Mouse (Mus musculus) hindbrain, embryonic 15.5 days (tissue): ENCODE results near the gene Pdhb. TPM values are rescaled to one million over a fixed set of nuclear protein-coding genes. Genes with fewer than 3 reads are reported as not detected.
"Not testable (repeated sequence)": the region's sequence is repeated elsewhere in the genome, so short reads cannot be mapped to it uniquely, and the experiment has no call there.

ENCODE experiments used
- ATAC-seq: fragments of 200-750 bp; cut with Nextera tagmentation; 2 replicates; pipeline ENCODE4 v1.8.0; 2017; ENCODE audit warnings: low read depth, moderate number of reproducible peaks, moderate TSS enrichment; ENCODE audit not compliant: low FRiP score
- H3K27ac ChIP-seq: fragments of 300-500 bp; sonication (generic); replicated peaks from 2 replicates; pipeline ENCODE4 v1.5.1; 2015; ENCODE audit warnings: mild to moderate bottlenecking, inconsistent platforms
- H3K27me3 ChIP-seq: fragments of 300-500 bp; sonication (generic); 2 replicates; pipeline ENCODE4 v1.6.1; 2015; ENCODE audit warnings: control low read depth, inconsistent platforms
- H3K36me3 ChIP-seq: fragments of 300-500 bp; sonication (generic); 2 replicates; pipeline ENCODE4 v1.6.1; 2015; ENCODE audit warnings: control low read depth, inconsistent platforms
- H3K4me1 ChIP-seq: fragments of 300-500 bp; sonication (generic); replicated peaks from 2 replicates; pipeline ENCODE4 v1.6.1; 2015; ENCODE audit warnings: control low read depth, inconsistent platforms
- H3K4me2 ChIP-seq: fragments of 300-500 bp; sonication (generic); 2 replicates; pipeline ENCODE4 v1.6.1; 2015; ENCODE audit warnings: moderate library complexity, mild to moderate bottlenecking, inconsistent platforms
- H3K4me3 ChIP-seq: fragments of 300-500 bp; sonication (generic); 2 replicates; pipeline ENCODE4 v1.5.1; 2015; ENCODE audit warnings: mild to moderate bottlenecking, inconsistent platforms
- H3K9ac ChIP-seq: fragments of 300-500 bp; sonication (generic); 2 replicates; pipeline ENCODE4 v1.6.1; 2015; ENCODE audit warnings: inconsistent platforms
- H3K9me3 ChIP-seq: fragments of 300-500 bp; sonication (generic); 2 replicates; pipeline ENCODE4 v1.6.1; 2016; ENCODE audit warnings: control low read depth, inconsistent platforms
- WGBS: fragments of 180-500 bp; shearing (Covaris S2); methylation state at CpG from one replicate; pipeline ENCODE4 v1.1.7; 2015; 5-methylcytosine and 5-hydroxymethylcytosine counted together
- polyA plus RNA-seq: library from polyadenylated mRNA; unstranded; fragments of >200 nt; fragmentation: Nextera tagmentation; extraction: Ambion mirVana; gene quantifications from 2 replicates; pipeline ENCODE4 v1.2.1, GENCODE M21; 2015

Pdhb gene
- polyA plus RNA-seq, 1 experiment from 2014 or later = 248 TPM

GRCm38 (mm10) chr14:8183330-8183729 is 10.5 kb upstream of the Pdhb start:
- ATAC-seq = no peak
- no peak overlapping the region for H3K4me3 ChIP-seq
- no peaks in the 10 kb centered on the region for H3K27me3 ChIP-seq
- WGBS = 60% methylated on average over 3 of the region's 3 CpGs
- no peaks in the 10 kb centered on the region for H3K9me3 ChIP-seq
- H3K9ac ChIP-seq = no peak overlapping the region
- H3K27ac ChIP-seq = no peak overlapping the region
- no peak overlapping the region for H3K4me2 ChIP-seq
- no peaks in the 10 kb centered on the region for H3K36me3 ChIP-seq
- no peaks in the 10 kb centered on the region for H3K4me1 ChIP-seq

GRCm38 (mm10) chr14:8180371-8181035 is 7.7 kb upstream of the Pdhb start:
- Histone ChIP-seq H3K27ac (no peak overlapping the region), H3K4me2 (no peak overlapping the region), H3K27me3 (no peaks in the 10 kb centered on the region), H3K4me3 (no peak overlapping the region), H3K4me1 (no peaks in the 10 kb centered on the region), H3K9ac (no peak overlapping the region), H3K9me3 (no peaks in the 10 kb centered on the region), H3K36me3 (no peaks in the 10 kb centered on the region)
- ATAC-seq = no peak
- WGBS = 88% methylated on average over 4 of the region's 4 CpGs

GRCm38 (mm10) chr14:8176251-8176650 is 3.4 kb upstream of the Pdhb start:
- 56% methylated on average over 5 of the region's 5 CpGs for WGBS
- Histone ChIP-seq H3K4me1 (peaks cover 9% of the 10 kb centered on the region), H3K9me3 (no peaks in the 10 kb centered on the region), H3K9ac (no peak overlapping the region), H3K27me3 (no peaks in the 10 kb centered on the region), H3K36me3 (no peaks in the 10 kb centered on the region), H3K4me3 (no peak overlapping the region), H3K27ac (no peak overlapping the region), H3K4me2 (no peak overlapping the region)
- no peak for ATAC-seq

GRCm38 (mm10) chr14:8174634-8175033 is 1.8 kb upstream of the Pdhb start:
- Histone ChIP-seq H3K4me2 (no peak overlapping the region), H3K27me3 (no peaks in the 10 kb centered on the region), H3K4me3 (no peak overlapping the region), H3K9ac (no peak overlapping the region), H3K27ac (no peak overlapping the region), H3K9me3 (no peaks in the 10 kb centered on the region), H3K4me1 (peaks cover 9% of the 10 kb centered on the region), H3K36me3 (peaks cover 6% of the 10 kb centered on the region)
- 83% methylated on average over 5 of the region's 5 CpGs for WGBS
- no peak for ATAC-seq

GRCm38 (mm10) chr14:8173542-8174250 is 871 bp upstream of the Pdhb start:
- peak overlapping the region; percentile 87 for H3K27ac ChIP-seq
- not testable (repeated sequence) for H3K27me3 ChIP-seq, H3K9me3 ChIP-seq, ATAC-seq, H3K4me1 ChIP-seq
- H3K36me3 ChIP-seq = peaks cover 15% of the 10 kb centered on the region
- H3K4me2 ChIP-seq = peak overlapping the region; percentile 63
- H3K9ac ChIP-seq = peak overlapping the region; percentile 51
- H3K4me3 ChIP-seq = peak overlapping the region; percentile 98
- 36% methylated on average over 7 of the region's 7 CpGs for WGBS

GRCm38 (mm10) chr14:8164463-8164862 is 8.4 kb downstream of the Pdhb start:
- Histone ChIP-seq H3K36me3 (peaks cover 77% of the 10 kb centered on the region), H3K4me1 (no peaks in the 10 kb centered on the region), H3K4me3 (no peak overlapping the region), H3K9ac (no peak overlapping the region), H3K9me3 (no peaks in the 10 kb centered on the region), H3K4me2 (no peak overlapping the region), H3K27ac (no peak overlapping the region), H3K27me3 (no peaks in the 10 kb centered on the region)
- no peak for ATAC-seq
- WGBS = 87% methylated on average over 7 of the region's 7 CpGs

GRCm38 (mm10) chr14:8161777-8162176 is 11.0 kb downstream of the Pdhb start:
- Histone ChIP-seq H3K4me3 (no peak overlapping the region), H3K9me3 (no peaks in the 10 kb centered on the region), H3K27ac (no peak overlapping the region), H3K4me1 (no peaks in the 10 kb centered on the region), H3K9ac (no peak overlapping the region), H3K27me3 (no peaks in the 10 kb centered on the region), H3K36me3 (peaks cover 60% of the 10 kb centered on the region), H3K4me2 (no peak overlapping the region)
- ATAC-seq = no peak
- WGBS = 86% methylated on average over 2 of the region's 2 CpGs

- WGBS = 88% methylated on average over 3 of the region's 3 CpGs
- Histone ChIP-seq H3K4me3 (no peak overlapping the region), H3K36me3 (peaks cover 51% of the 10 kb centered on the region), H3K9me3 (no peaks in the 10 kb centered on the region), H3K4me1 (no peaks in the 10 kb centered on the region), H3K27ac (no peak overlapping the region), H3K9ac (no peak overlapping the region), H3K27me3 (no peaks in the 10 kb centered on the region), H3K4me2 (no peak overlapping the region)
- no peak for ATAC-seq
Measured at GRCm38 (mm10) chr14:8159141-8159540, 13.7 kb downstream of the Pdhb start.

GRCm38 (mm10) chr14:8158721-8159120 is 14.1 kb downstream of the Pdhb start:
- Histone ChIP-seq H3K4me3 (no peak overlapping the region), H3K4me1 (no peaks in the 10 kb centered on the region), H3K36me3 (peaks cover 47% of the 10 kb centered on the region), H3K4me2 (no peak overlapping the region), H3K9me3 (no peaks in the 10 kb centered on the region), H3K27me3 (no peaks in the 10 kb centered on the region), H3K9ac (no peak overlapping the region), H3K27ac (no peak overlapping the region)
- ATAC-seq = no peak
- 93% methylated on average over 3 of the region's 3 CpGs for WGBS

GRCm38 (mm10) chr14:8156947-8157346 is 15.9 kb downstream of the Pdhb start:
- H3K27ac ChIP-seq = no peak overlapping the region
- H3K9me3 ChIP-seq = no peaks in the 10 kb centered on the region
- no peaks in the 10 kb centered on the region for H3K27me3 ChIP-seq
- H3K36me3 ChIP-seq = peaks cover 43% of the 10 kb centered on the region
- no peak overlapping the region for H3K4me2 ChIP-seq
- ATAC-seq = no peak
- H3K4me3 ChIP-seq = no peak overlapping the region
- H3K9ac ChIP-seq = no peak overlapping the region
- H3K4me1 ChIP-seq = no peaks in the 10 kb centered on the region
- WGBS = 43% methylated on average over 3 of the region's 3 CpGs

GRCm38 (mm10) chr14:8154072-8154471 is 18.8 kb downstream of the Pdhb start:
- no peak overlapping the region for H3K27ac ChIP-seq
- no peaks in the 10 kb centered on the region for H3K27me3 ChIP-seq
- no peaks in the 10 kb centered on the region for H3K4me1 ChIP-seq
- no peak for ATAC-seq
- WGBS = 70% methylated on average over 3 of the region's 3 CpGs
- no peak overlapping the region for H3K4me2 ChIP-seq
- H3K9me3 ChIP-seq = no peaks in the 10 kb centered on the region
- no peak overlapping the region for H3K4me3 ChIP-seq
- H3K36me3 ChIP-seq = peaks cover 46% of the 10 kb centered on the region
- no peak overlapping the region for H3K9ac ChIP-seq

GRCm38 (mm10) chr14:8151757-8152156 is 21.1 kb downstream of the Pdhb start:
- H3K9me3 ChIP-seq = no peaks in the 10 kb centered on the region
- no peak overlapping the region for H3K4me2 ChIP-seq
- H3K27me3 ChIP-seq = no peaks in the 10 kb centered on the region
- no peak for ATAC-seq
- WGBS = 95% methylated on average over 5 of the region's 5 CpGs
- H3K4me3 ChIP-seq = no peak overlapping the region
- H3K27ac ChIP-seq = no peak overlapping the region
- H3K9ac ChIP-seq = no peak overlapping the region
- peaks cover 49% of the 10 kb centered on the region for H3K36me3 ChIP-seq
- H3K4me1 ChIP-seq = no peaks in the 10 kb centered on the region
